Mouse (Mus musculus) frontal cortex, adult 2 months (tissue): ENCODE measurements around the gene Gstm5. TPM values are rescaled to one million over a fixed set of nuclear protein-coding genes. Genes with fewer than 3 reads are reported as not detected.
A peak's percentile ranks its signal among the peaks of the same experiment; 100 is the strongest.

Experiments
- DNase-seq, 2 experiments: peaks; one replicate each; pipeline ENCODE4 v3.0.0; 2022; ENCODE audit warnings: low spot score in 1 of 2; ENCODE audit errors: extremely low spot score in 1 of 2
- polyA plus RNA-seq: library from polyadenylated mRNA; depleted of rRNA; stranded (reverse); fragments of >200 nt; gene quantifications from 2 replicates; pipeline ENCODE4 v1.2.3, GENCODE M21; 2012; rRNA removed

The Gstm5 gene
- polyA plus RNA-seq, 1 experiment, result 366 TPM

DNA sequence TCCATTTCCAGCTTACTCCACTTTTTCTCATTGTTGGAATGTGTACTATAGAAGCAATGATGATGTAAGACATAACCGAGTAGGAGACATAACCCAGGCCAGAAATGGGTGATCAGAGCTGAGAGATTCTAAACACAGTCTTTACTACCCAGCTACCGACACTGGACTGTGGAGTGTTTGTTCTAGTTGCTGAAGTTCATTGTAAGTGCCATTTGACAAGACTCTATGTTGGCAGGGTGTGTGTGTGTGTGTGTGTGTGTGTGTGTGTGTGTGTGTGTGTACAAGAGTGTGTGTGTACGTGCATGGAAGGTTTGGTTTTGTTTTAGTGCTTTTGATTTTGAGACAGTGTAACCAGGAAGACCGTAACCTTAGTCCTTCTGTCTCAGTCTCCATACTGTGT is 34.1 kb downstream of the Gstm5 start:
- no peak for DNase-seq

DNA sequence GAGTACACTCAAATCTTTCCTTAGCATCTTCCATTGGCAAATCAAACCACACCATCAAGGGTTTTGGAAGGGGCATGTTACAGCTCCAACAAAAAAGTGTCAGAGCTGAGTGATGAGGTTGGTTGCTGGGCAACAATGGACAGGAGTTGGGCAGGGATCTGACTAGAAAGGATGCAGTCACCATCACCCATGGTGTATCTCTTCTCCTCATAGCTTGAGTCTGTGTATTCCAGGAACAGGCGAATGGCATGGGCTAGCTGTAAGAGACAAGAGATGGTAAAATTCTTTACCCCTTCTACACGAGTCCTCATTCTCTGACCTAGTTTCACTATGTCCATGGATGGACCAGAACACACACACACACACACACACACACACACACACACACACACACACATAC is 35.5 kb downstream of the Gstm5 start:
- no peak for DNase-seq

GRCm38 (mm10) chr3:107931670-107932069 is 36.0 kb downstream of the Gstm5 start, which contains the start of gene Gstm7:
Gene Gstm7, minus strand, starts transcription at chr3:107931817.
- DNase-seq, result peak; percentile 97 to 99

DNA sequence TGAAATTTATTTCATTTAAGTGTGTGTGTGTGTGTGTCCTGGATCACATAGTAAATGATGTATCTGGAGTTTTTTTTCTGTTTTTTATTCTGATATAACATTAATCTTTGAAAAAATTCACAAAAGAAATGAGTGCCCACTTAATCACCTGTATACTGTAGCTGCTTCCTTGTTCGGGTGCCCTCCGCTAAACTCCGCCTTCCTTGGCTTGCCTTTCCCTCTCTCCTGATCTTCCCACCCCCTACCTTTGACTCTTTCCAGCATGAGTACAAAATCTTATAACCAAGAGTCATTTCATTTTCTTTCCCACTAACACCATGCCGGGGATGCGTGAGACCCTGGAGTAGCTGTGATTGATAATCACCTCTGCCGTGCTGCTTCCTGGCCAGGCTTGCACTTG is 36.5 kb downstream of the Gstm5 start:
- DNase-seq, result no peak

DNA sequence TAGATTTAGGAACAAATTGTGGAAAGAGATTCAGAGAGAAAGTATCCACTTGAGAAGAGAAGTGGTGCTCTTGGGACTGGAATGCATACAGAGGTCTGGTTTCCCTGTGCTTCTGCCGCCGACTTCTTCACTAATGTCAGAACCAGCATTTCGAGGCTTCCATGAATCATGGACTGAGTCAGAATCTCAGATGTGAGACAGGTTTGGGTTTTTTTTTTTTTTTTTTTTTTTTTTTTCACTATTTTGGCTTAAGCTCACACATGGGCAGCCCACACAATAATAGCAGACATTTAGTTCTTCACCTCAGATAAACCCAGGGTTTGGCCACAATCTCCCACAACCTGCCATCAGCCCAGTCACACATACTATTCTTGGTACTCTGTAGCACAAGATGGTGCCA is 39.6 kb downstream of the Gstm5 start:
- DNase-seq, result peak in 1 of 2 experiments; percentile 26

DNA sequence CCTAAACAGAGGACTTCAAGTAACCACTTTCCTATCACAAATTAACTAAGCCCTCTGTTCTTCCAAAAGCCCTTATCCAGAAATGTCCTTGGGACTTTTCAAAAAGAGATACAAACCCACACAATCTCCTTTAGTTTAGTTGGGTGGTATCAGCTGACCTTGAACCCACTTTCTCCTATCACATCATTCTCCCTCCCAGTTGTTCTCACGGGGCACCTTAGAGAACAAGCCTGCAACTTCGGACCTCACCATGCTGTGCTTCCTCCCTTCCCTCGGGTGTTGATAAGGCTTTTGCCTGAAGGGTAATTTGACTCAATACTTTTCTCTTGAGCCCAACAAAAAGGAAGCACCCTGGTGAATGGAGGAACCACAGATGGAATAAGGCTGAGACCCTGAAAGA is 40.3 kb downstream of the Gstm5 start:
- DNase-seq, result no peak

DNA sequence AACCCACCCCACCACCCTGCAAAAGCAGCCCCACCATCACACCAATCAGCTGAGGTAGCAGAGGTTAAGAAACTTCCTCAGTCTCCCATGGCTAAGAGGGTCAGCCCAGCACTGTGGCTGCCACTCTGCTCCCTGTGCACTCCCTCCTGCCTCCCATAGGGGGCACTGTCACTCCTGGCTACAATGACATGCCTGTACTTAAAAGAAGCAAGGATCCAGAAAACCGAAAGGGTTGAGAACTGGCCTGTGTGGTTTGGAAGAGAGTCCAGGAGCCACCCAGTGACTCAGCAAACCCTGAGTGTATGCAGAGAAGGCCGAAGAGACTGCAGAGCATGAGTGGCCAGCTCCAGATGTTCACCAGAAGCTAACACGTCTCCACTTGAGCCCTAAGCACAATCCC is 43.8 kb downstream of the Gstm5 start:
- peak in 1 of 2 experiments; percentile 71 for DNase-seq

DNA sequence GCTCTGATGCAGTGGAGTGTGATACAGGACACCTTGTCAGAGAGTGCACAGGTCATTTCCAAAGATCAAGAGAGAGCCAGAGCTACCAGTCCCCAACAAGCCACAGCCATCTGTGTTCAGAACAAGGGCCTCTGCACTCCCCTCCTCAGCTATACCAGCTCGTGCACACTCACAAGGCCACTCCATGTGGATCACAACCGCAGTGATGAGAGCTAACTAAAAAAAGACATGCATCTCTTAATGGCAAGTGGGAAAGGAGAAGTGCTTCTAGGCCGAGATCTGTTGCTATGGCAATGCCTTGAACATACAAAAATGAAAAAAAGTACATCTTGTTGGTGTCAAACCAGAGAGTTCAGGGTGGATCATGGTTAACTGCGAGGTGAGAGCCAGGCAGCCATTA is 44.2 kb downstream of the Gstm5 start:
- DNase-seq, result peak; percentile 51 to 53

GRCm38 (mm10) chr3:107940524-107940923 is 44.9 kb downstream of the Gstm5 start:
- DNase-seq, result no peak

GRCm38 (mm10) chr3:107941261-107941660 is 45.6 kb downstream of the Gstm5 start:
- no peak for DNase-seq

- DNase-seq, result peak in 1 of 2 experiments; percentile 37
Measured at GRCm38 (mm10) chr3:107943239-107943990, 47.8 kb downstream of the Gstm5 start, which contains the start of gene Gstm6. Gene Gstm6, minus strand, starts transcription at chr3:107943749.

- DNase-seq, result no peak
Measured at GRCm38 (mm10) chr3:107945729-107946128, 50.1 kb downstream of the Gstm5 start.

Other genes starting within 250 kb of the Gstm5 start
- 321 TPM in 2 replicates for gene Ahcyl1, start 199.3 kb upstream of the Gstm5 start, polyA plus RNA-seq
- 14.1 and 14.5 TPM in 2 replicates for gene Csf1, start 135.4 kb upstream of the Gstm5 start, polyA plus RNA-seq
- gene Eps8l3, start 18.6 kb upstream of the Gstm5 start, polyA plus RNA-seq, result not detected in 2 replicates
- gene Gstm7, start 36.0 kb downstream of the Gstm5 start, polyA plus RNA-seq, result 35.1 and 38.0 TPM in 2 replicates
- gene Gstm6, start 47.9 kb downstream of the Gstm5 start, polyA plus RNA-seq, result 8.5 and 10.0 TPM in 2 replicates
- gene Gstm3, start 73.5 kb downstream of the Gstm5 start, polyA plus RNA-seq, result not detected in 2 replicates
- 6.3 and 8.0 TPM in 2 replicates for gene Gstm2, start 90.6 kb downstream of the Gstm5 start, polyA plus RNA-seq
- 345 and 428 TPM in 2 replicates for gene Gstm1, start 122.2 kb downstream of the Gstm5 start, polyA plus RNA-seq
- 12.7 and 15.0 TPM in 2 replicates for gene Gstm4, start 149.1 kb downstream of the Gstm5 start, polyA plus RNA-seq
- 188 and 230 TPM in 2 replicates for gene Ampd2, start 190.8 kb downstream of the Gstm5 start, polyA plus RNA-seq
- 0.53 and 0.58 TPM in 2 replicates for gene Gnat2, start 197.0 kb downstream of the Gstm5 start, polyA plus RNA-seq